Mouse (Mus musculus) kidney, adult 2 months (tissue): ENCODE measurements around the gene Slc5a8. TPM values are rescaled to one million over a fixed set of nuclear protein-coding genes. Genes with fewer than 3 reads are reported as not detected.

Experiments used
- DNase-seq: peaks from one replicate; pipeline ENCODE4 v3.0.0; 2021
- H3K27ac ChIP-seq: fragments of 200-500 bp; 2 replicates; pipeline ENCODE4 v1.5.1; 2012; ENCODE audit warnings: low read depth, low read length, control low read depth, inconsistent platforms; ENCODE audit not compliant: insufficient read depth
- H3K27me3 ChIP-seq: fragments of 200-500 bp; replicated peaks from 2 replicates; pipeline ENCODE4 v1.6.1; 2012; ENCODE audit warnings: mild to moderate bottlenecking, moderate library complexity, low read length, inconsistent platforms; ENCODE audit not compliant: control insufficient read depth, insufficient read depth
- H3K36me3 ChIP-seq: fragments of 200-500 bp; 2 replicates; pipeline ENCODE4 v1.6.1; 2012; ENCODE audit warnings: mild to moderate bottlenecking, moderate library complexity, low read length, inconsistent platforms; ENCODE audit not compliant: control insufficient read depth, insufficient read depth
- H3K4me1 ChIP-seq: fragments of 200-500 bp; 2 replicates; pipeline ENCODE4 v1.6.1; 2011; ENCODE audit warnings: low read length; ENCODE audit not compliant: control insufficient read depth, insufficient read depth
- H3K4me3 ChIP-seq: fragments of 200-500 bp; 2 replicates; pipeline ENCODE4 v1.5.1; 2011; ENCODE audit warnings: mild to moderate bottlenecking, low read depth, low read length, control low read depth; ENCODE audit not compliant: insufficient read depth
- CTCF ChIP-seq: fragments of 200-500 bp; conservative IDR thresholded peaks from 2 replicates; pipeline ENCODE4 v1.5.1; 2011; ENCODE audit warnings: low read depth, mild to moderate bottlenecking, control low read depth, low read length, moderate library complexity, mixed read lengths; ENCODE audit not compliant: insufficient read depth, insufficient read length
- POLR2A ChIP-seq: fragments of 200-500 bp; IDR thresholded peaks from one replicate; pipeline ENCODE4 v1.6.1; 2011; ENCODE audit warnings: low read depth, low read length, control low read depth
- WGBS: fragments of 180-500 bp; shearing (Covaris S2); methylation state at CpG from one replicate; pipeline ENCODE4 v1.1.7; 2018; 5-methylcytosine and 5-hydroxymethylcytosine counted together
- polyA plus RNA-seq: library from polyadenylated mRNA; depleted of rRNA; stranded (reverse); fragments of >200 nt; gene quantifications from 2 replicates; pipeline ENCODE4 v1.2.3, GENCODE M21; 2012

Gene Slc5a8
- polyA plus RNA-seq, 1 experiment: 25.3 TPM

DNA sequence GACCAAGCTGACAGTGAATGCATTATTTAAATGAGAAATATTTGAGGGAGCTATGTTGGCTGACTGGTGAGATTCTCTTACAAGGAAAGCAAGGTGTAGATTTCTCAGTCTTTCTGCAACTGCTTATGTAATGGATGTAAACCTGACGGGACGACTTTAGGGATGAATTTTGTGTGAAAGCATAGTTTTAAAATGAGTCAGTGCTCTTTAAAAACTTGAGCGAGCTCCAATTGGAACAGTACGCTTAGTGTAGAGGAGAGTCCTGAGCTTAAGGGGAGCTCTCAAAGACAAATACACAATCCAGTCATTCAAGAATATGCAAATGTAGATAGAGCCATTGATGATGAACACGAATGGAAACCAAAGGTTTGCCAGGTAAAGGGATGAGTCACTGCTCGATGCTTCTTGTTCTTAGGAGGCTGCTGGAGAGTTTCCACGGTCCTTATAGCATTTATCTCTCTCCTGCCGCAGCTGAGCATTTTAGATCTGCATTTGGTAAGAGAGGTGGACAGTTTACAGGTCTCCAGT is 6.8 kb downstream of the Slc5a8 start:
- TF ChIP-seq CTCF (no peak), POLR2A (no peak)

DNA sequence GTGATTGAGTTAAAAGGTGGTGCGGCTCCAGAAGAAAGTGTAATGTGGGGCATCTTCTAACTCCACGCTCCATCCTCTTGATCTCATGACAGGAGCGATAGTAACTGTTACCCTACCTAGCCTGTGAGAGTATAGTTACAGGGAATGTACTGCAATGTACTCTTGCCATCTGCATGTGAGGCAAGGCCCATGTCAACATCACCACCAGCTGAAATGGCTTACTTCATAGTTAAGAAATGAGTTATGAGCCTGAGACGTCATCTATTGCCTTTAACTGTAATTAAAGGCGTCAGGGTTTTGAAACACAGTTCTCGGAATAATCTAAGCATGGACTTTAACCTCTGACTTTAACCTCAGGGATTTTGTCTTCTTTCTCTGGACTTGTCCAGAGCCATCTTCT is 11.2 kb downstream of the Slc5a8 start:
- DNase-seq: peak; percentile 12
- Histone ChIP-seq H3K27me3 (no peaks in the 10 kb centered on the region), H3K36me3 (no peaks in the 10 kb centered on the region; the same call in 1 of the 2 replicates), H3K4me1 (no peaks in the 10 kb centered on the region), H3K27ac (no peak overlapping the region), H3K4me3 (no peak overlapping the region)
- WGBS: 72% methylated on average over 6 of the region's 6 CpGs
- TF ChIP-seq POLR2A (no peak), CTCF (no peak)

More for the DNA sequence above, 6.8 kb downstream of the Slc5a8 start:
- no peaks in the 10 kb centered on the region; the same call in 1 of the 2 replicates for H3K4me1 ChIP-seq
- H3K27me3 ChIP-seq: no peaks in the 10 kb centered on the region
- DNase-seq: no peak
- H3K27ac ChIP-seq: no peak overlapping the region
- H3K36me3 ChIP-seq: no peaks in the 10 kb centered on the region; the same call in 1 of the 2 replicates
- no peak overlapping the region for H3K4me3 ChIP-seq
- WGBS: 73% methylated on average over 8 of the region's 8 CpGs

DNA sequence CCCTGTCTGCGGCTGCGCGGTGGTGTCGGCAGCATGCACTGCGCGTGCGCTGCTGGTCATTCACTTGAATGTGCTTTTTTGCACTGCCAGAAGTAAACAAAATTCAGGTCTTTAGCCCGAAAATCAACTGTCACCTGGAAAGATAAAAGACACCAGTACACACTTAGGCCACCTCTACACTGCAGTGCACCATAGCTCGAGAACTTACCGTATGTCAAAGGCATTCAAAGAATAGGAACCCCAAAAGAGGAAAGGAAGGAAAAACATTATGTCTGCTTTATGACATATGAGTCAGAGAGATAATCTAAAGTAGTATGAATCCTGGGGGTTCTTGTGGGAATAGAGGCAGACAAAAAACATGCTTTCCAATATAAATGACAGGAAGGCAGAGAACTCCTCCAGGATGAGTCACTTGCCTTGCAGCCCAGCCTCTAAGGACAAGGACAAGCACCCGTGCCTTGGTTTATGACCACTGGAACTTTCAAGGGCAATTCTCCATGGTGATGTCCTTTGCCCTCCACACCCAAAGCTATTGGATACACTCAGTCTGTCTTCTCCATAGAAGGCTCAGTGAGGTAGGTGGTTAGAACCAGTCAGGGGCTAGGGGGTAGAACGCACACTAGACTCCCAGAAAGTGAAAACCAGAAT is 64.0 kb downstream of the Slc5a8 start:
- no peak overlapping the region for H3K4me3 ChIP-seq
- no peaks in the 10 kb centered on the region for H3K36me3 ChIP-seq
- no peak for DNase-seq
- no peak for TF ChIP-seq CTCF
- TF ChIP-seq POLR2A: no peak
- 85% methylated on average over 12 of the region's 12 CpGs for WGBS
- no peak overlapping the region for H3K27ac ChIP-seq
- H3K4me1 ChIP-seq: no peaks in the 10 kb centered on the region
- no peaks in the 10 kb centered on the region for H3K27me3 ChIP-seq

DNA sequence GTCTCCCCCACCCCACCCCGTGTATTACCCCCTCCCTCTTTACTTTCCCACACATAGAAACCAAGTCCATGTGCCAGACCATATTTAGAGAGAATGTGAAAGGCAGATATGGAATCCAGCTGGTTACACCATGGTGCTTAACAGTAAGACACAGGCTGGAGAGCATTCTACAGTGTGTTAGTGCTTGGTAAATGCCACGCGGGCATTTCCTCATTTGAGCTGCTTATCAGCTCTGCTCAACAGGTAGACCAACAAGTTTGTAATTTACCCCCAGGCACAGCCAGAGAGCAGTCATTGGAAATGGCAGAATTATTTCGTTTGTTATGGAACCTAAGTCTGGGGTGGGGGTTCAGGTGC is 64.5 kb downstream of the Slc5a8 start:
- no peak for DNase-seq
- TF ChIP-seq POLR2A (no peak), CTCF (no peak)
- H3K36me3 ChIP-seq: no peaks in the 10 kb centered on the region
- H3K4me1 ChIP-seq: no peaks in the 10 kb centered on the region
- WGBS: 71% methylated on average over 4 of the region's 4 CpGs
- no peaks in the 10 kb centered on the region for H3K27me3 ChIP-seq
- no peak overlapping the region for H3K27ac ChIP-seq
- no peak overlapping the region for H3K4me3 ChIP-seq

DNA sequence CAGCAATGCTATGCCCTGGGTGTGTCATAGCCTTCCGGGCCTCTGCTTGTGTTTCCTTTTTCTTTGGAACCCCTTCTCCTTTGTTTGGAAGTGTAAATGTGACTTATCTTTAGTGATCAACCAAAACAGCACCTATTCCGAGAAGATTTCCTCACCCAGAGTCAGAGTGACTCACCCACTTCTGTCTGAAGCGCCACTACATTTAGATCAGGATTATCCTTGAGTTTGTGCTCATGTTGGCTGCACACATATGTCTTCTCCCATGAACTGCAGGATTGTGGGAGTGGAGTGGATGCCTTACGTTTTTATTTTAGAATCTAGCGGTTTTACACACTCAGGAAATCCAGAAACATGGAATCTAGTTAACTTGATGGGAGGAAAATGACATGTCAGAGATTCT is 75.0 kb downstream of the Slc5a8 start:
- Histone ChIP-seq H3K4me1 (no peaks in the 10 kb centered on the region), H3K4me3 (no peak overlapping the region), H3K27ac (no peak overlapping the region), H3K36me3 (no peaks in the 10 kb centered on the region), H3K27me3 (no peaks in the 10 kb centered on the region; the same call in 1 of the 2 replicates)
- DNase-seq: no peak
- WGBS: 76% methylated on average over 5 of the region's 5 CpGs
- TF ChIP-seq CTCF: no peak
- no peak for TF ChIP-seq POLR2A

DNA sequence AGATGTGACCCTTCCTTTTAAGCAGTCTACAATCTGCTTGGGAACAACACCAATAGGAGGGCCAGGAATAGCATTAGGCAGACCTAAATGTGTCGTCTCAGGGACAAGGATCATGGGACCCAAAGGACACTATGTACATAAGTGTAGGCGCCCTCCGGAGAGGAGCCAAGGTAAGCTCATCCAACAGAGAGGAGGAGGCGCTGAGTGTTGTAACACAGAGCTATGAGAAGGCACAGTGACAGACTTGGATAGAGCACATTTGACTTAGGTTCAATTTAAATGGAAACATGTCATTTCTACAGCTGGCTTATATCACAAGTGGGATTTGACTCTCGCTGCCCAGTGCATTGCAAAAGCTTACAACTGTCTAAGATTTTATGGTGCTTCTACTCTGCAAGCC is 82.8 kb downstream of the Slc5a8 start:
- no peak for DNase-seq
- Histone ChIP-seq H3K27me3 (no peaks in the 10 kb centered on the region), H3K4me3 (no peak overlapping the region), H3K36me3 (no peaks in the 10 kb centered on the region), H3K4me1 (no peaks in the 10 kb centered on the region), H3K27ac (no peak overlapping the region)
- 86% methylated on average over 5 of the region's 5 CpGs for WGBS
- no peak for TF ChIP-seq CTCF
- TF ChIP-seq POLR2A: no peak

DNA sequence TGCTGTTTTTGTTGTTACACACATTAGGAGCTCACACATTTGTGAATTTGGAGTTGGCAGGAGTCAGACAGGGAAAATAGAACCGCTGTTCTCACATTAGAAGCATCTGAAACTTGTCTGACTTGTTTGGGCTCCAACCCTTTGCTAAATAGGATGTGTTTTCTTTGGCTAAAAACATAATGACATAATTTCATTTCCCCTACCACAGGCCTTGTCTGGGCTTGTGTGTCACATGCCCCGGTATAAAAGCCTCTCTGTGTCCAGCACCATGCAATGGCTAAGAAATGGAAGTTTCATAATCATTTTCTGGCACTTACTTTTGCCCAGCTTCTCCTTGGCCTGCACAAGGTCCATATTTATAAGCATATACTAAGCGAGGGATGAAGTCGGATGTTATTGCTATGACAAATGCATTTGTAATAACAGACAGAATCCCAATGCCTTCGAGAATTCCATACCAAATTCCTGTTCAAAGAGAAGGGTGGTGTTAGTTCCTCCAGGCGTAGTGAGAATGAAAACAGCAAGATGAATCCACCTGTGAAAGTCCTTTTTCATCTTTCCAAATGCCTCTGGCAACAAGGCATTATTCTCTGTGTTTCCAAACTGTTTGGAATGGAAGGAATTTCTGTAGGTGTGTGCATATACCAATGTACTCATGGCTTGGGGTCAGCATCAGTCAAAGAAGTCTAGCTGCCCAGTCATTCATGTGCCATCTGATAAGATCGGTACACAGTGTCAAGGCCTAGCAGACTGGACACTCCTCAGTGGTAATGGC is 85.3 kb downstream of the Slc5a8 start:
- TF ChIP-seq CTCF (no peak), POLR2A (no peak)
- DNase-seq: no peak
- Histone ChIP-seq H3K36me3 (no peaks in the 10 kb centered on the region), H3K4me1 (no peaks in the 10 kb centered on the region), H3K4me3 (no peak overlapping the region), H3K27ac (no peak overlapping the region), H3K27me3 (no peaks in the 10 kb centered on the region)
- 78% methylated on average over 7 of the region's 7 CpGs for WGBS
